Mouse (Mus musculus): ENCODE measurements at regions not wholly inside any gene's neighbourhood (a gene's known extent, or its start where the extent isn't known, plus 50 kb on each side); places are given as distances from the start of the nearest gene placed in this dataset.

DNA sequence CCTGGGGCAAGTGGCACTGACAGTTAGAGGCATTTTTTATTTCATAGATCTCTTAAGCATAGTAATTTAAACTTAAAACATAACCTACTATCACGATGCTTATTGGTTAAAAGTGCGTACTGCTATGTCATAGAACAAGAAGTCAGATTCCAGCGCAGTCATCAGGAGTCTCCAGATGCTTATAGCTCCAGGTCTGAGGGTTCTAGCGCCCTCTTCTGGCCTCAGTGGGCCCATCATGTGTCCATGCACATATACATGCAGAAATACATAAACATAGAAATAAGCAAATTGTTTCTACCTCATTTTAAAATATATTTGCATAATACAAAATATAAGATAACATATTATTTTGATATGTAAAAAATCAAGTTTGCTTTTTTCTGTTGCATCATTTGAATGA is 1002.8 kb upstream of the Adgrl2 start:
- DNase-seq: no peak

GRCm38 (mm10) chr3:149987801-149988200 is 997.4 kb upstream of the Adgrl2 start:
- DNase-seq: no peak

DNA sequence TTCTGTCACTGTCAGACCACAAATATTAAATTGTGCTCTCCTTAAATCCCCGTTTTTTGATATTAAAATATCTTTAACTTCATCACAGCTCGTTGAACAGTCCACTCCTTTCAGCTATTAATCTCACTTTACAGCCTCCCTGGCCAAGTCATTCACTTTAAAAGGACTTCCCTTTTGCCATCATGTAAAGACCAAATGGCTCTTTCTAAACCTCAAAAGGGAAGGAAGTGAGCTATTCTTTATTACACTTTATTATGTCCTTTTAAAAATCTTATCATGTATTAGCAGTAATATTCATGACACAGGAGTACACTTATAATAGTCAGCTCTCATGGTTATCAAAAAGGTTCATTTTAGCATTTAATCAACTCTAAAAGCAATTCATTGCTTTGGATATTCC is 966.6 kb upstream of the Adgrl2 start:
- no peak for DNase-seq

GRCm38 (mm10) chr3:149936197-149936596 is 945.8 kb upstream of the Adgrl2 start:
- DNase-seq: no peak

DNA sequence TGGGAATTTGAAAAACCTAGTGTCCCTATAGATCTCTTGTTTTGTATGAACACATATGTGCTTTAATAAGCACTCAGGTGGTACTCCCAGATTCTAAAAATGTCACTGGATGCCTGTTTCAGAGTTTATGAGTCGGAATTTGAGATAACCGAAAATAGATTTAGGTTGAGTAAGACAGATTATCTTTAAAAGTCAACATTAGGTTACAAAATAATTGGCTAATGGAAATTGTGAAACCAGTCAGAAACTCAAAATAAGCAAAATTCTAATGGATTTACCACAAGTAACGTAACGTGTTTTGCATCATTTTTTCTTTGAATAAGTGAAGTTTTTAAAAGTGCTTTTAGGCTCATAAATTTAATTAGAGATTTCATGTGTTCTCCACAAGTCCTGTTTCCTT is 944.5 kb upstream of the Adgrl2 start:
- no peak for DNase-seq

GRCm38 (mm10) chr3:149928456-149929360 is 938.4 kb upstream of the Adgrl2 start:
- DNase-seq: no peak

- DNase-seq: no peak
Measured at GRCm38 (mm10) chr3:149920206-149920605, 929.9 kb upstream of the Adgrl2 start.

- no peak for DNase-seq
Measured at GRCm38 (mm10) chr3:149918201-149918600, 927.8 kb upstream of the Adgrl2 start.

DNA sequence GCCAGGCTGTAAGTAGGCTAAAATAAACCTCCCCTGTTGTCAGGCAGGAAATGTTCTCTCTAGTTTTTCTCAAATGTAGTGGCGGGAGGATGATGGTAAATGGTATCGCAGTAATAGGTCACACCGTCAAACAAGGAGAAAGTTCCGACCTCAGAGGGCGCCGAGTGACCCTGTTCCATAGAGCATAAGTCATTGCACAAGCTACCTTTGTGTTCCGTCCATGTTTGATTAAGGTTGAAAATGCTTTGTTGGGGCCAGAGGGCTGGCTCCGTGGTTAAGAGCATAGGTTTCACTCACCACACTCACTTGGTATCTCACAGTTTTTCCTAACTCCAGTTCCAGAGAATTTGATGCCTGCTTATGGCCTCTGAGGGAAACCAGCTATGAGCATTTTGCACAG is 920.4 kb upstream of the Adgrl2 start:
- DNase-seq: no peak

GRCm38 (mm10) chr3:149901783-149902182 is 911.4 kb upstream of the Adgrl2 start:
- DNase-seq: peak; percentile 11

DNA sequence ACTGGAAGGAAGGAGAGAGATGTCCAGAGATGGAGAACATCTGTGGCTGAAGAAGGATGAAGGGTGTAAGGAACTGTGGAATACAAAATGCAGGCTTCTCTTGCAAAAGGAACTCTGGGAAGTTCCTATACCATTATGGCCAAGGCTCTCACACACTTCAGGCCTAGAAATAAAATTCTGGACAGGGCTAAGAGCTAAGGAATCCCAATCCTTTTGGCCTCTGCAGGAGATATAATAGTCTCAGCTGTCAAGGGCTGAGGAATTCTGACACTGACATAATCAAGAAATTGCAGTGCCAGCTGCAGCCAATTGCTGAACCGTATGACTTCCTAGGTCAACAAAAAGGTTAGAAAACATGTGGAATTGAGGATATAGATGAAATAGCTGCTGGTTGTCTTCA is 886.2 kb upstream of the Adgrl2 start:
- peak; percentile 1 for DNase-seq

- no peak for DNase-seq
Measured at GRCm38 (mm10) chr3:149865945-149866344, 875.6 kb upstream of the Adgrl2 start.

GRCm38 (mm10) chr3:149846941-149847539 is 856.7 kb upstream of the Adgrl2 start:
- peak; percentile 1 for DNase-seq

DNA sequence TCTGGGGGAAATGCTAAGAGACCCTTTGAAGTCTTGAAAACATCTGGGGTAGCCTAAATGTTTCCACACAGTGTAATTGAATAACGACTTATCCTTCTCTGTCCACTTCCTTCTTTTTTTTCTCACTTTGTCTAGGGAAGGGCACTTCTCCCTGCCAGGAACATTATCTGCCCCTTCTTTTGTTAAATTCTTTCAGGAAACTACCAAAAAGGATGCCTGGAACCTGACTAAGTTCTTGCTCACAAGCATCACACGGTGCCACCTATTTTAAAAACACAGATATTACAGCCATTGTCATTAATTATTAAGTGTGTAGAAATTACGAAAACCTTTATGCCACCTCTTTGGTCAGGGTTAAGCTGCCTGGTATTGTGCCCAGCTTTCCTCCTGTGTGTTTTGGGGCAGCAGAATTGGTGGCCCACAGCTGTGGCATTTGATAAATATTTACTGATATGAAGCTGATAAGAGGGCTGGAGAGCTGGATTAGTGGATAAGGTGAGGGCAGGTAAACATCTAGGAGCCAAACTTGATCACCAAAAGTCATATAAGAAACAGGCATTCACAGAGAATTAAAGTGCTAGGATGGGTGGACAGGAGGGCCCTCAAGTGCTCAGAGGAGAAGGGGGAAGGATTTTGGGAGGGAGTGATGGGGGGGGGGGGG is 855.6 kb upstream of the Adgrl2 start:
- DNase-seq: no peak

GRCm38 (mm10) chr3:149845083-149845825 is 854.9 kb upstream of the Adgrl2 start:
- DNase-seq: peak; percentile 2

GRCm38 (mm10) chr3:149837921-149838320 is 847.6 kb upstream of the Adgrl2 start:
- no peak for DNase-seq

DNA sequence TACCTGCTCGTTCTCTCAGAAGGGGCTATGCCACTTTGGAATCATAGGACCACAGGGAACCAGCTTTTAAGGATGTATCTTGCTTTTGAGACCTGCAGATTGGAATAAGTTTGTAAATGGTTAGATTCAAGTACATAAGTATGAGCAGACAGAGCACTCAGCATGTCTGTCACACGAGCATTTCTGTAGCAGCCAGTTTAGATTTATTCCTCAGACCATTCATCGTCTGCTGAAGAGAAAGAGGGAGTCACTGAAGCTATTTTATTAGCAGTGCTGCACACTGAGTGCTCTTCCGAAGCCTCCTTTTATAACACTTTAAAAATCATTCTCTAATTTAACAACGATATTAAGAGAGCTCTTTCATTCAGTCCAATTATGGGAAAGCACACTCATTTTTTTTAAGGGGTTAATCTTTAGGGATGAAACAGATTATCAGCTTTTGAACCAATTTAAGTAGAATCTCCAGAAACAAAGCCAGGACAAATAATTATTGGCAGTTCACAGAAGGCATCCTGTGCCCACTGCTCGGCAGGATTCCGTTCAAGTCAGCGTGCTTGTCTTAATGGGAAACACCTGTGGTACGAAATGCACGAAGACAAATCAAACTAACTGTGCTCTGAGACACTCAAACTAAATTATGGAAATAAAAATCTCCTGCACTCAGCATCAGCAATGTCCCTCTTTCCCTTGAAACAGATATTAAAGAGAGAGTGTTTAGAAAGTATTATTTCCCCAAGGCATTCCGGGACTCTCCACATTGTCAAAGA is 846.3 kb upstream of the Adgrl2 start:
- no peak for DNase-seq

- no peak for DNase-seq
Measured at GRCm38 (mm10) chr3:149827181-149827580, 836.8 kb upstream of the Adgrl2 start.

- DNase-seq: no peak
Measured at GRCm38 (mm10) chr3:149826757-149827156, 836.4 kb upstream of the Adgrl2 start.

DNA sequence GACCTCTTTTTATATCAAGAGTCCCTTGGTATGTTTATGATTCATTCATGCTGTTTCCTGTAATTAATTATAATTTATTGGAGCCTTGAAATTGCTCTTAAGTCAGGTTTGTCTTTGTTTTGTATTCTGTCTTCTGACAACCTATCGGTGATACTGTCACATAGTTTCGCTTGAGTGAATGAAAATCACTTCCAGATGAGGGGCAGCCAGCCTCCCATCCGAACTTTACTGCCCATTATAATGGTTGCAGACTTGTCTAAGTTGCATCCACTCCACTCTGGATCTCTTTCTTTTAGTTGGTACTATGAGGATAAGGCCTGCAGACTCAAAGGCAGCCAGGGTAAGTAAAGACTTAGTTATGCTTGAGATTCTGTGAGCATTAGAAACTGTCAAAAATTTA is 830.3 kb upstream of the Adgrl2 start:
- DNase-seq: no peak

DNA sequence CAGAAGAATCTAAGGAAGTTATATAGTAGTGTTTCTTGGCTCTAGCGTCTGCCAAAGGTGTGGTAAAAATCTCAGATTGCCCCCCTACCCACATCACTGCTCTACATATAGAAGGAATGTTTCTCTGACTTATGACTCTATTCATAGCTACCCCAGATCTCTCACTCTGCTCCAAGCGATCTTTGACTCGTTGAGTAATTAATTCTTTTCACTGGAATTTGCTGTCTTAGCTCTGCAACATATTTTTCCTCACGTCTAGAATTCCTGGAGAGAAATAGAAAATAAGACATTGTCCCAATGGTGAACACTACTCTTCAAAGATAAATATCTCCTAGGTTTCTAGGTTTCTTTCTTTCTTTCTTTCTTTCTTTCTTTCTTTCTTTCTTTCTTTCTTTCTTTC is 829.5 kb upstream of the Adgrl2 start:
- DNase-seq: no peak

DNA sequence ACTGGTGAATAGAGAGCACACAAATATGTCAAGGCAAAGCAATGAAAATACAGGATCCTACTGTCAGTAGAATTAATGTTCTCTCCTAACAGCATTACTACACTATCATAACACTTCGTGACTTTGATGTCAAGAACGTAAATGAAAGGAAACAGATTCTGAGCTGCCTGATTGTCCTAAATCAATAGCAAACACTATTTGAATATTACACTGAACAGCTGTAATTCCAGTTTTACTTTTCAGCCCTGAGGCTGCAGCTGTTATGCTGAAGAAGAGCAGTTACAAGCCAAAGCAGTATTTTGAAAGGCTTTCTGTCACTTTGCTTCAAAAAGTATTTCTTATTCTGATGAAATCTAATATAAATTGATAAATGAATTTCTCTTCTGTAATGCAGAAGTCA is 828.7 kb upstream of the Adgrl2 start:
- DNase-seq: no peak

Data from lung, postnatal 10 days (tissue).